Mouse (Mus musculus) heart, embryonic 10.5 days (tissue): Measurements from ENCODE around the gene Adprm. TPM values are rescaled to one million over a fixed set of nuclear protein-coding genes. Genes with fewer than 3 reads are reported as not detected.
A peak's percentile ranks its signal among the peaks of the same experiment; 100 is the strongest.

Experiments
- DNase-seq: peaks from one replicate; pipeline ENCODE4 v3.0.0-alpha.2; 2017; ENCODE audit warnings: low spot score
- H3K27ac ChIP-seq: fragments of 300-500 bp; sonication (generic); 2 replicates; pipeline ENCODE4 v1.5.1; 2016; ENCODE audit warnings: mild to moderate bottlenecking
- H3K27me3 ChIP-seq: fragments of 300-500 bp; sonication (generic); 2 replicates; pipeline ENCODE4 v1.6.1; 2016; ENCODE audit warnings: mild to moderate bottlenecking; ENCODE audit not compliant: poor library complexity, insufficient read depth, severe bottlenecking
- H3K36me3 ChIP-seq: fragments of 300-500 bp; sonication (generic); 2 replicates; pipeline ENCODE4 v1.6.1; 2016; ENCODE audit warnings: mild to moderate bottlenecking, moderate library complexity
- H3K4me1 ChIP-seq: fragments of 300-500 bp; sonication (generic); 2 replicates; pipeline ENCODE4 v1.6.1; 2016; ENCODE audit warnings: mild to moderate bottlenecking
- H3K4me3 ChIP-seq: fragments of 300-500 bp; sonication (generic); 2 replicates; pipeline ENCODE4 v1.5.1; 2016; ENCODE audit warnings: mild to moderate bottlenecking, moderate library complexity
- H3K9me3 ChIP-seq: fragments of 300-500 bp; sonication (generic); 2 replicates; pipeline ENCODE4 v1.6.1; 2016; ENCODE audit warnings: mild to moderate bottlenecking, moderate library complexity
- WGBS: fragments of 180-500 bp; shearing (Covaris S2); methylation state at CpG from one replicate; pipeline ENCODE4 v1.1.7; 2016; 5-methylcytosine and 5-hydroxymethylcytosine counted together
- polyA plus RNA-seq: library from polyadenylated mRNA; unstranded; fragments of >200 nt; fragmentation: Nextera tagmentation; extraction: Ambion mirVana; gene quantifications from 2 replicates; pipeline ENCODE4 v1.2.1, GENCODE M21; 2016

Gene Adprm
- polyA plus RNA-seq, 1 experiment from 2014 or later: 21.7 TPM

DNA sequence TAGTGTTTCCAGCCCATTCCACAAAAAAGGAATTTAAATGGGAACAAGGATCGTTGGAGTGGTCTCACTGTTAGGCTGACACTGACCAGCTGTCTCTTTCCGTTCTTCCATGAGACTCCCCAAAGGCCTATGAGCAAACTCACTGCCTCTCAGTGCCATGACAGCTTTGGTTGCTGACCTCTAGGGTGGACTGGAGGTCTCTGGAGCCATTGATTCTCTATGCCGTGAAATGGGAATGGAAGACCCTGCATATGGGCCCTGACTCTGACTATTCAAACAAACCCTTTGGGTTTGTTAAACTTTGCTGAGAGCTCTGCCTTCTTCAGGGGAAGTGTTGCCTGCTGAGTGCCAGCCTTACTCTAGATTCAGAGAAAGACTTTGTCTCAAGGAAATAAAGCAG is 15.3 kb upstream of the Adprm start:
- peaks cover 3% of the 10 kb centered on the region; the same call in 1 of the 2 replicates for H3K4me1 ChIP-seq
- H3K9me3 ChIP-seq: no peaks in the 10 kb centered on the region
- no peak for DNase-seq
- H3K4me3 ChIP-seq: no peak overlapping the region
- peaks cover 42% of the 10 kb centered on the region for H3K36me3 ChIP-seq
- H3K27ac ChIP-seq: no peak overlapping the region
- 86% methylated on average over 3 of the region's 3 CpGs for WGBS
- H3K27me3 ChIP-seq: no peaks in the 10 kb centered on the region

DNA sequence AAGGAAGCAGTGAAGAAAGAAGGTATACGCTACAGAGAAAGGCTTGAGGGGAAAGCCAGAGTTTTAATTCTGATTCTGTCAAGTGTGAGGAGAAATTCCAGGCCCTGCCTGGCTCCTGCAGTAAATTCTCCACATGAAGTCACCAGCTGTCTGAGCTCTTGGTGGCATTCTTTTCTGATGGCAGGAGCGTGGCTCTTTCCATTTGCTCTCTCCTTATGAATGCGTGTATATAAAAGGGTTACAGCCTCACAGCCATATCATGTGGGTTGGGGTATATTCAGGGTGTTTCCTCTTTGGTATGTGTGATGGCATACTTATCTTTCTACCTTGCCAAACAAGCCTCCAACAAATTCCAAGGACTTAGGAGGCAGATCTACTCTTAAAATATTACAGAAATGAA is 10.3 kb upstream of the Adprm start:
- H3K36me3 ChIP-seq: peaks cover 86% of the 10 kb centered on the region
- H3K4me3 ChIP-seq: no peak overlapping the region
- no peaks in the 10 kb centered on the region for H3K4me1 ChIP-seq
- DNase-seq: no peak
- no peaks in the 10 kb centered on the region for H3K27me3 ChIP-seq
- WGBS: 91% methylated on average over 3 of the region's 3 CpGs
- no peaks in the 10 kb centered on the region for H3K9me3 ChIP-seq
- no peak overlapping the region for H3K27ac ChIP-seq

DNA sequence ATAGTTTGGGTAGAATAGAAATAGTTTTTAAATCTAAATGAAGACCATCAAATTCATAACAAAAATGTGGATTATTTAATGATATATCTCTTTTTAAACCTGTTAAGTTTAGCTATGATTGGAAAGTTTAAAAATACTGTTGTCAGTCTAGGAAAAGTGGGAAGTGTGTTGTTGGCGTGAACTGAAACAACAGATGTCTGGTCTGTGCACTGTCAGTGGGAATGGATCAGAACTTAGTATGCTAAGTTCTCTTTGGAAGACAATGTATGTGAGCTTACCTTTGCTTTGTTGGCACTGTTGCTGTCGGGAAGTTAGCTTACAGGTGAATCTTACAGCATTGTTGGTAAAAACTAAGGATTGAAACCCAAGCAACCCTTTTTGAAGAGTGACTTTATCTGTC is 8.9 kb upstream of the Adprm start:
- Histone ChIP-seq H3K4me3 (no peak overlapping the region), H3K9me3 (no peaks in the 10 kb centered on the region), H3K4me1 (no peaks in the 10 kb centered on the region), H3K27me3 (no peaks in the 10 kb centered on the region), H3K36me3 (peaks cover 93% of the 10 kb centered on the region), H3K27ac (no peak overlapping the region)
- DNase-seq: no peak
- 87% methylated on average over 2 of the region's 2 CpGs for WGBS

DNA sequence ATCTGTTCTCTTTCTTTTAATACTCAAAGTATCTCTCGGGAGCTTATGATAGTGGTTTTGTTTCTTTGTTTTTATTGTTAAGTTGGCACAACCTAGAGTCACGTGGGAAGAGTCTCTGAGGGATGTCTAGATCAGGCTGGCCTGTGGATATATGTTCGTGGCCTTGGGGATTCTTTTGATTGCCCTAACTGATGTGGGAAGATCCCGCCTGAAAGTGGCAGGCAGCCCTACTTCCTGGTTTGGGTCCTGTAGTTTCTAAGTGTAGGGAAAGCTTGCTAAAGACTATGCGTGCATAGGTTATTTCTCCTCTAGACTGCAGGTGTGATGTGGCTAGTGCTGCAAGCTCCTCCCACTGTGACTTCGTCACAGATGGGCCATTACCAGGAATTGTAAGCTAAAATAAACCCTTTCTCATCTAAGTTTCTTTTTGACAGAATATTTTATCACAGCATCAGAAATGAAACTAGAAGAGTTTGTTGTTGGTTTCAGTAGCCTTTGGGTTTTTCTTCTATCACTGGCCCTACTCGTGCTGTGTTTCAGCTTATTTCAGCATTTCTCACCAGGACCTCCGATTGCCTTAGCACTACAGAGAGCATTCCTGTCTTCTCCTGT is 2.5 kb upstream of the Adprm start:
- WGBS: 87% methylated on average over 8 of the region's 8 CpGs
- Histone ChIP-seq H3K4me3 (no peak overlapping the region), H3K4me1 (peaks cover 12% of the 10 kb centered on the region), H3K27me3 (no peaks in the 10 kb centered on the region), H3K36me3 (peaks cover 58% of the 10 kb centered on the region), H3K9me3 (no peaks in the 10 kb centered on the region), H3K27ac (no peak overlapping the region)
- DNase-seq: no peak

DNA sequence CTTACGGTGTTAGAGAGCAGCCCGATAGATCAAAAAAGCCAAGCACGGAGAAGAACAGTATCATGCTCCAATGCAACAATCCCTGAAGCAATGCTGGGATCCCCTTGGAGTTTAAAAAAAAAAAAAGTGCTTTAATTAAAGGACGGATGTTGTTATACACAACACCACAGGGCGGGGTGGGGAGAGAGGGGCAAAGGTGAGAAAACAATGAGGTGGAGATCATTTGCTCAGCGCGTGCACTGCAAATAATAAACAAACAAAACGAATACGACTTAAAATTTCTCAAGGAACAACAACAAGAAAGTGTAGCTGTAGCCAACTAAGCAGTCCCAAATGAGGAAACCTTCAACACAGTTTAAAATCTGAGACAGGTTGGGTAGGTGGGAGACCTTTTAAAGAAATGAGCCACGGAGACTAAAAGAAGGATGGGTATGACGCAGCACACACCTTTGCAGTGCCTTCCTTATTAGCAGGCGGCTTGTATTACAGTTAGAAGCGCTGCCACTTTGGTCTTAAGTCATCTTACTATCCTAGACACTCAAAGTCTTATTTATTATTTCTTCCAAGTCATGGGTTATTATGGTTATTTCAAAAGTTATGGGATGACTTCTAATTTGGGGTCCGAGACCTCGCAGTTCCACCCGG is 596 bp downstream of the Adprm start:
- WGBS: 9% methylated on average over 16 of the region's 16 CpGs
- Histone ChIP-seq H3K27ac (peak overlapping the region; percentile 95), H3K4me1 (peaks cover 17% of the 10 kb centered on the region), H3K9me3 (no peaks in the 10 kb centered on the region), H3K4me3 (peak overlapping the region; percentile 98), H3K36me3 (peaks cover 36% of the 10 kb centered on the region), H3K27me3 (no peaks in the 10 kb centered on the region)
- no peak for DNase-seq

DNA sequence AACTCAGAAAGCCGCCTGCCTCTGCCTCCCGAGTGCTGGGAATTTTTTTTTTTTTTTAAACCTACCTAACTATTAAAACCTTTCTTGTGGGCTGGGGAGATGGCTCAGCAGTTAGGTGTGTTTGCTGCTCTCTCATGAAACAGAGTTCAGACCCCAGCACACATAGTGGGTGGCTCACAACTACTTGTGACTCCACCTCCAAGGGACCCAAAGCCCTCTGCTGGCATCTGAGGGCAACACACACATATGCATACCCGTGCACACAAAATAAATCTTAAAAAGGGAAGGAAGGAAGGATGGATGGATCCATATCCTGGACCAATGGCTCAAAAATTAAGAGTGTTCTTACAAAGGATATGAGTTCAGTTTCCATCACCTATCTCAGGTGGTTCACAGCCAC is 3.1 kb downstream of the Adprm start:
- Histone ChIP-seq H3K36me3 (peaks cover 19% of the 10 kb centered on the region), H3K27me3 (no peaks in the 10 kb centered on the region), H3K9me3 (no peaks in the 10 kb centered on the region), H3K4me3 (no peak overlapping the region), H3K4me1 (peaks cover 17% of the 10 kb centered on the region), H3K27ac (no peak overlapping the region)
- 88% methylated on average over 3 of the region's 3 CpGs for WGBS
- no peak for DNase-seq

DNA sequence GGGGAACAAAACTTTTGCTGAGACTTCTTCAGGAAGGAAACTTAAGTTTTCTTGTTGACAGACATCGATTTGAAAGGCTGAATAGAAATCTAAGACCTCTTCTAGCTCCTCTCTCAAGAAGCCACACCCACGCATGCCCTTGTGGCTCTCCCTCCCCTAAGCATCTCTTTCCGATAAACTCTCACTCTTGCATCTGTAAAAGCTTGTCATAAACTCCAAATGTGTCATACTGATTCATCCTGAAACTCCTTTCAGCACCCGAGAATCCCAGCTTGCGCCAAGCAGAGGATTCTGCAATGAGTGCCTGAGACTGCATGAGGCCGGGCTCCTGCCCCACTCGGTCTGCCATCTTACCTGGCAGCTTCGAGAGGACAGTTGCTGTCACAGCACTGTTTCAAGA is 3.9 kb downstream of the Adprm start:
- Histone ChIP-seq H3K27ac (no peak overlapping the region), H3K9me3 (no peaks in the 10 kb centered on the region), H3K4me1 (peaks cover 14% of the 10 kb centered on the region), H3K36me3 (peaks cover 19% of the 10 kb centered on the region), H3K4me3 (no peak overlapping the region), H3K27me3 (no peaks in the 10 kb centered on the region)
- WGBS: 85% methylated on average over 8 of the region's 8 CpGs
- DNase-seq: no peak

DNA sequence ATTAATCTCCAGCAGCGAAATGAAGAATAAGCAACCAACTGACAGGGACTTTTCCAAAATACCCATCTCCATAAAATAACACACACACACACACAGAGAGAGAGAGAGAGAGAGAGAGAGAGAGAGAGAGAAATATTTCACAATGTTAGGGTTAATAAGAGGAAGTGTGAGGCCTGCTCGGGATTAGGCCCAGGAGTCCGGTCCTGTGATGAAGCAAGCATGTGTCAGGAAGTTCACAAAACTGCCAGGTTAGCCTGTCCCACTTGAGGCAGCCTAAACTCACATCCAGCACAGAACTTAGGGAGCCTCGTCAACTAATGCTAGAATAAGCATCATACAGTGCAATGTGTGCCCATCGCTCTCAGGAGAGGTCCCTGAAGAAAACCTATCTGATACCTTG is 5.2 kb downstream of the Adprm start:
- H3K9me3 ChIP-seq: no peaks in the 10 kb centered on the region
- peaks cover 19% of the 10 kb centered on the region for H3K36me3 ChIP-seq
- peaks cover 10% of the 10 kb centered on the region; the same call in 1 of the 2 replicates for H3K4me1 ChIP-seq
- 94% methylated on average over 5 of the region's 5 CpGs for WGBS
- H3K27ac ChIP-seq: no peak overlapping the region
- DNase-seq: no peak
- no peak overlapping the region for H3K4me3 ChIP-seq
- H3K27me3 ChIP-seq: no peaks in the 10 kb centered on the region

DNA sequence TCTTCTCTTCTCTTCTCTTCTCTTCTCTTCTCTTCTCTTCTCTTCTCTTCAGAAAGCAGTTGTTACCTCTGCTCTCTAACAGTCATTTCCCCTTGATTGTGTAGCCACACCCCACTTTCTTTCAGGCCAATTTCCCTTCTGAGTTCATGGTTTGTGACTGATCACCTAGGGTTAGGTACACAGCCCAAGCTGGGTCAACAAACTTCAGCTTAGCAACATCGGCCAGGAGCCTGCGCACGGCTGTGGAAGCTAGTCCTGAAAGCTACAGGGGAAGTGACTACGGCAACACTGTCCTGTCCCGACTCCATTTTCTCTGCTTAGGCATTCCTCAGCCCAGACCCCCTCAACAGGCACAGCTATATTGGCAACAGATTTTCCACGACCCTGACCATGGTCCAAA is 7.4 kb downstream of the Adprm start:
- H3K27me3 ChIP-seq: no peaks in the 10 kb centered on the region
- no peaks in the 10 kb centered on the region for H3K9me3 ChIP-seq
- no peak for DNase-seq
- H3K27ac ChIP-seq: no peak overlapping the region
- H3K4me1 ChIP-seq: peaks cover 9% of the 10 kb centered on the region; the same call in 1 of the 2 replicates
- H3K36me3 ChIP-seq: peaks cover 33% of the 10 kb centered on the region
- 86% methylated on average over 6 of the region's 6 CpGs for WGBS
- H3K4me3 ChIP-seq: no peak overlapping the region

DNA sequence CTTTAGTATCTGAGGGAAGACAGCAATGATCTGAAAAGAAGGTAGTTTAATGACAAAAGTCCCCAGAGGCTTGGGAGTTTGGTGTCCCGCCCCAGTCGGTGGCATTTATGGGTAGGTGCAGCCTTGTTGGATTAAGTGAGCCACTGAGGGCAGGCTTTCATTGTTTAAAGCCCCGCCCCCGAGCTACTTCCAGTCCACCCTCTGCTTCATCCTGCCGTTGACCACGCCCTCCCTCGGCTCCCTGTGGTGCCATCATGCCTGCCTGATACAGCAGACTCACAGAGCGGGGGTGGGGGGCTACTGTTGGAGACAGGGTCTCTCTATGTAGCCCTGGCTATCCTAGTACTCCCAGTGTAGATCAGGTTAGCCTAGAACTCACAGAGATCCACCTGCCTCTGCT is 9.4 kb downstream of the Adprm start:
- Histone ChIP-seq H3K27me3 (no peaks in the 10 kb centered on the region), H3K27ac (no peak overlapping the region), H3K4me1 (0 out of 2 replicates have a peak, but pooled peaks cover 3% of the 10 kb centered on the region), H3K36me3 (peaks cover 41% of the 10 kb centered on the region), H3K9me3 (no peaks in the 10 kb centered on the region), H3K4me3 (no peak overlapping the region)
- WGBS: 59% methylated on average over 8 of the region's 8 CpGs
- DNase-seq: no peak

DNA sequence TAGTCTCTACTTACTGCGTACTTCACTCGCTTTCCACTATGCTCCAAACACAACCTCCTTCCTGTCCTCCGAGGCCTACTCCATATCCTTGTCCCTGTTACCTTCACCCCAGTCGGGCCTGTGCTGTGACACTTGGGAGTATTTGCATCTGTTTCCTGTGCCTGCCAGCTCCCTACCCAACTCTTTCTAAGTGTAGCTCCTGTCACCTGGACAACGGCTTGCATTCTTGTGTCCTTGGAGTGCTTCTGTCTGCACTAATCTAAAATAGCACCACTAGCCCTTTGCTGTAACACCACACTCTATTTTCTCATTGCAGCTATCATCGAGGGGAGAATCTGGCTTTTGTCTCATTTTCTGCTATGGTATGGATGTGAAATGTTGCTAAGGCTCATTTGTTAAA is 11.9 kb downstream of the Adprm start:
- DNase-seq: no peak
- no peak overlapping the region for H3K4me3 ChIP-seq
- H3K9me3 ChIP-seq: no peaks in the 10 kb centered on the region
- H3K27ac ChIP-seq: no peak overlapping the region
- H3K4me1 ChIP-seq: 0 out of 2 replicates have a peak, but pooled peaks cover 3% of the 10 kb centered on the region
- 61% methylated on average over 6 of the region's 6 CpGs for WGBS
- no peaks in the 10 kb centered on the region for H3K27me3 ChIP-seq
- peaks cover 46% of the 10 kb centered on the region for H3K36me3 ChIP-seq

DNA sequence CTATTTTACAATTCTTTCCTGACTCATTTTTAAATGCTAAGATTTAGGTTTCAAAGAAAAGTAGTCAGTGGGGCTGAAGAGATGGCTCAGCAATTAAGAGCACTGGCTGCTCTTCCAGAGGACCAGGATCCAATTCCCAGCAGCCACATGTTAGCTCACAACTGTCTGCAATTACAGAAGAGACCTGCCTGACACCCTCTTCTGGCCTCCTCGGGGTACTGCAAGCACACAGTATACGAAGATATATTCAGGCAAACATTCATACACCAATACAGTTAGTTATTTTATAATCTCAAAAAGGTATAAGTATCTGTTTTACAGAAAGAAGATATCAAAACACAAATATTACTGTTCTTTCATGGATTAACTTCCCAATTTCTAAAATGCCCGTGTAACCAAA is 12.6 kb downstream of the Adprm start:
- peaks cover 7% of the 10 kb centered on the region; the same call in 1 of the 2 replicates for H3K4me1 ChIP-seq
- no peak overlapping the region for H3K4me3 ChIP-seq
- no peak for DNase-seq
- H3K36me3 ChIP-seq: peaks cover 46% of the 10 kb centered on the region
- H3K27ac ChIP-seq: no peak overlapping the region
- H3K27me3 ChIP-seq: no peaks in the 10 kb centered on the region
- 85% methylated on average over 3 of the region's 3 CpGs for WGBS
- H3K9me3 ChIP-seq: no peaks in the 10 kb centered on the region

DNA sequence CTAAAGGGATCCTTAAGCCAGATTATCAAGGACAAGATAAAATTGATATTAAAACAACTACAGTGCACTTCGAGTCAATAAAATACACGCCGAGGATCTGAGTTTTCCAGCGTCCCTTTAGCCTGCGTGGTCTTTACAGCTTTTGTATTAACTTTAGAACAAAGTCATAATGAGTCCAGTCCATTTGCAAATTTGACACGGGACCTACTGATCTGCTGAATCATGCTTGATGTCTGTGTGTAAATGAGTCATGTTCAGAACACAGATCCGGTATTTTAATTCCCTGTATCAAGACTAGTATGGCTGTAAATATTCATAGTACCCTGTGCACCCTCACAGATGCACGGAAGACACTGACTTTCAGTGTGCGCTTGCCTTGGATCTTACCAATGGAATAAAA is 15.5 kb downstream of the Adprm start:
- no peak for DNase-seq
- no peaks in the 10 kb centered on the region for H3K27me3 ChIP-seq
- peaks cover 7% of the 10 kb centered on the region for H3K4me1 ChIP-seq
- 91% methylated on average over 9 of the region's 9 CpGs for WGBS
- H3K4me3 ChIP-seq: no peak overlapping the region
- no peak overlapping the region for H3K27ac ChIP-seq
- no peaks in the 10 kb centered on the region for H3K9me3 ChIP-seq
- peaks cover 45% of the 10 kb centered on the region for H3K36me3 ChIP-seq

DNA sequence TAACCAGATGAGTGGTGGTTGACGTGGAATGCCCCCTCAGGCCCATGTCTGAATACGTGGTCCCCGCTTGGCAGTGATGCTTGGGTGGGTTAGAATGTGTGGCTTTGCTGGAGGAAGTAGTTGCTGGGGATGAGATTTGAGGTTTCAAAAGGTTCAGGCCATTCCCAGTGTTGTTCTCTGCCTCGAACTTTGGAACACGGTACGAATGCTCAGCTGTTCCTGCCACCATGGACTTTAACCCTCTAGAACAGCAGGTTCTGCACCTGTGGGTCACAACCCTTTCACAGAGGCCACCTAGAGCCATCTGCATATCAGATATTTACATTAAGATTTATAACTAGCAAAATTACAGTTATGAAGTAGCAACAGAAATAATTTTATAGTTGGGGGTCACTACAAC is 16.2 kb downstream of the Adprm start:
- Histone ChIP-seq H3K27ac (no peak overlapping the region), H3K9me3 (no peaks in the 10 kb centered on the region), H3K27me3 (no peaks in the 10 kb centered on the region), H3K36me3 (peaks cover 38% of the 10 kb centered on the region), H3K4me1 (peaks cover 7% of the 10 kb centered on the region), H3K4me3 (no peak overlapping the region)
- DNase-seq: no peak
- 92% methylated on average over 6 of the region's 6 CpGs for WGBS
